Mouse (Mus musculus): ENCODE measurements around the gene Themis. TPM values are rescaled to one million over a fixed set of nuclear protein-coding genes. Genes with fewer than 3 reads are reported as not detected.

Gene Themis
- 0.65 and 1.4 TPM in 2 replicates for polyA plus RNA-seq (2012; ENCODE audit: low replicate concordance)

GRCm38 (mm10) chr10:28668261-28668660 is at the start of gene Themis:
Gene Themis, plus strand, starts transcription at chr10:28668360.

Measured in hematopoietic multipotent progenitor cell, adult 10-12 weeks (in vitro differentiated cells).